Mouse (Mus musculus) thymus, adult 2 months (tissue): ENCODE measurements around the gene Evx2.

Experiments
- CTCF ChIP-seq: fragments of 200-500 bp; IDR thresholded peaks from 2 replicates; pipeline ENCODE4 v1.5.1; 2012; ENCODE audit warnings: mild to moderate bottlenecking, control low read depth, low read length, moderate library complexity, borderline replicate concordance; ENCODE audit not compliant: control insufficient read depth, poor library complexity, insufficient read depth; ENCODE audit errors: extremely low read depth
- POLR2A ChIP-seq: fragments of 200-500 bp; IDR thresholded peaks from 2 replicates; pipeline ENCODE4 v1.6.1; 2012; ENCODE audit warnings: mild to moderate bottlenecking, low read length, control low read depth, moderate library complexity; ENCODE audit not compliant: control insufficient read depth, poor library complexity, insufficient read depth; ENCODE audit errors: extremely low read depth

GRCm38 (mm10) chr2:74617706-74618105 lies 41.7 kb downstream of the Evx2 start:
- no peak for TF ChIP-seq POLR2A
- TF ChIP-seq CTCF = no peak
